Mouse (Mus musculus) liver, adult 2 months (tissue): ENCODE results near the gene Gm5294.

Experiments
- CTCF ChIP-seq: fragments of 200-500 bp; IDR thresholded peaks from 2 replicates; pipeline ENCODE4 v1.5.1; 2011; ENCODE audit warnings: low read depth, low read length, control low read depth
- POLR2A ChIP-seq: fragments of 200-500 bp; IDR thresholded peaks from 2 replicates; pipeline ENCODE4 v1.6.1; 2011; ENCODE audit warnings: low read length, control low read depth; ENCODE audit not compliant: insufficient read depth; ENCODE audit errors: extremely low read depth

DNA sequence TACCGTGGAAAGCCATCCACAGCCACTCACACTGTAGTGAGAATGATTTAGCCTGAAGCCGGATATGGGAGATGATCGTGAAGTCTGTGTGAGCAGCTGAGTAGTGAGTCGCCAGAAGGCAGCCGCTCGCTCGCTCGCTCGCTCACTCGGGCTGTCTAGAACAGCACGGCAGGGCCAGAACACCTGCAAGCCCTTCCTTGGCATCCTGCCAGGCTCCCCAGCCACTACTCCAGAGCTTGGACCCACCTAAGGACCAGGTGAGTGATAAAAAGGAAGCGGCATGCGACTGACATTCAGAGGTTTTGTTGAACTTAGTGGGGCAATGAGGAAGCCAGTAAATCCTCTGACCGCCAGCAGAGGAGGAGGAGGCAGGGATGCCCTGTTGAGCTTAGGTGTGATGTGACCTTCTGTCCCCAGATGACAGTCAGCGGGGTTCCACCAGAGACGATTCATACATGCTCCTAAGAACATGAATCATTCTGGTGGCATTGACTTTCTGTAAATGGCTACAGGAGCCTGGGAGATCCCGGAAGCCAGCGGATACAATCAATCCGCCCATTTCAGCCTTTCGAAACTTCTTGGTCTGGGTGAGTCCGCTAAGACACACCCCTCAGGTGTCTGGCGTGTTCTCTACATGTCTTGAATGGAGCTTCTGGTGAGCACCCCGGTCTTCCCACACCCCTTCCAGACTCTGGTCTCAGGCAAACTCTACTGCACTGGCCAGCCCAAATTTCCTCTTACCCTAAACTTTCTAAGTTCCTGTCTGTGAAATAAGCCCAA lies 30.0 kb downstream of the Gm5294 start:
- TF ChIP-seq POLR2A (no peak), CTCF (no peak)
